ENCODE assay signal across 16 mouse cellular contexts in the genomic region with DNA sequence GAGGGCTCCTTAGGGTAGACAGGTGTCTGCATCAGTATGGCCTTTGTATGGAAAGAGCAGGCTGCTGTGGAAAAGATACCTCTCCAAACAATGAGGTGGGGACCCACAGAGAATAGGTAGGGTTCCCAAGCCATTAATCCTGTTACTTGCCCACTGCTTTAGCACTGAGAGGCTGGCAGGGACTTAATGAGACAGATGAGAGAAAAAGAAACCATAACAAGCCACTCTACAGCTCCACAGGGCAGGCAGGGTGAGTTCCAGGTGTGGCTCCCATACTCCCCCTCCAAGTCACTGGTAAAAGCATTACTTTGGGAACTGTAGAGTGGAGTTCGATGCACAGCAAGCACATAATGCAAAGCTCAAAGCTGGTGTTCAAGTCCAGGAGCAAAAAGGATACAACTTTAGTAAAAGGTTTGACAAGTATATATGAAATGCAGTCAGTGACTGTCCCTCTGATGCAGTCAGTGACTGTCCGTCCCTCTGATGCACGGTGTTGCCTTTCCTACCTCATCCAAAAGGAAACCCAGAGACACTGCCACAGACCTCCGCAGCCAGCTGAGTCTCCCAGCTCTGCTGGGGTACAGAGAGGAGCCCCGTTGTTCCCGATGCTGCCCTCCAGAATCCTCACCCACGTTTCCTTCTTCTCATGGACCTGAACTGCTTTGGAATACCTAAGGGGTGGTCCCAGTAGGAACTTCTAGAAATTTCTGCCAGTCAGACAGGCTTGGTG. TPM values are rescaled to one million over a fixed set of nuclear protein-coding genes. Genes with fewer than 3 reads are reported as not detected.
A peak's percentile ranks its signal among the peaks of the same experiment; 100 is the strongest.
DNase-seq lines count a peak whose midpoint lies in the region; ATAC-seq and TF ChIP-seq lines count a peak whose summit lies in the region.
"Had no signal": no experiment of that assay in that cellular context is flagged by ENCODE, and none has a peak within 500 bp of the region (broad histone marks: within the 10 kb centered on the region; RNA-seq: fewer than 3 reads in every experiment).

No protein-coding gene starts in this region.

- no peak for TF ChIP-seq EP300 in liver, postnatal 0 days (IDR thresholded peaks at IDR 0.05; ENCODE audit: low read depth)

- peak; percentile 5 for DNase-seq in embryo, embryonic 10.5 days (ENCODE audit: low spot score)
- DNase-seq in embryo, embryonic 9.5 days (ENCODE audit: extremely low spot score) = no peak
- DNase-seq in cerebellum, adult 9-11 months = no peak
- no peak for DNase-seq in layer of hippocampus, postnatal 10 days (ENCODE audit: low spot score in 2 of 2)
- no peak for DNase-seq in liver, postnatal 0 days
- DNase-seq: cerebellum, adult 8-10 months; gastrocnemius, postnatal 25 days; retina, postnatal 1 day had no signal

- WGBS in embryonic facial prominence, embryonic 13.5 days = 10% methylated on average over 7 of the region's 7 CpGs
- WGBS in hindbrain, embryonic 12.5 days = 14% methylated on average over 7 of the region's 7 CpGs
- WGBS in midbrain, embryonic 15.5 days = 15% methylated on average over 7 of the region's 7 CpGs
- WGBS in liver, postnatal 0 days (ENCODE audit: insufficient replicate concordance) = 9% methylated on average over 7 of the region's 7 CpGs

- peaks cover 23% of the 10 kb centered on the region for H3K4me1 ChIP-seq in embryonic facial prominence, embryonic 13.5 days
- H3K4me1 ChIP-seq in hindbrain, embryonic 12.5 days = peaks cover 82% of the 10 kb centered on the region
- peaks cover 81% of the 10 kb centered on the region for H3K4me1 ChIP-seq in midbrain, embryonic 15.5 days
- H3K4me1 ChIP-seq in liver, postnatal 0 days (ENCODE audit: insufficient read depth) = peaks cover 11% of the 10 kb centered on the region; the same call in 1 of the 2 replicates

- no peaks in the 10 kb centered on the region for H3K9me3 ChIP-seq in embryonic facial prominence, embryonic 13.5 days
- no peaks in the 10 kb centered on the region for H3K9me3 ChIP-seq in hindbrain, embryonic 12.5 days (replicated peaks)
- no peaks in the 10 kb centered on the region for H3K9me3 ChIP-seq in midbrain, embryonic 15.5 days
- H3K9me3 ChIP-seq in liver, postnatal 0 days (ENCODE audit: low read length) = no peaks in the 10 kb centered on the region

- peaks cover 94% of the 10 kb centered on the region for H3K27me3 ChIP-seq in embryonic facial prominence, embryonic 13.5 days
- H3K27me3 ChIP-seq in hindbrain, embryonic 12.5 days = peaks cover 14% of the 10 kb centered on the region
- H3K27me3 ChIP-seq in midbrain, embryonic 15.5 days (replicated peaks) = no peaks in the 10 kb centered on the region
- peaks cover 95% of the 10 kb centered on the region for H3K27me3 ChIP-seq in liver, postnatal 0 days (ENCODE audit: insufficient read depth, low read length)

- ATAC-seq in embryonic facial prominence, embryonic 13.5 days (ENCODE audit: insufficient number of reproducible peaks, insufficient read depth, low FRiP score, low TSS enrichment, low read depth) = no peak
- ATAC-seq in hindbrain, embryonic 12.5 days (ENCODE audit: low FRiP score) = no peak
- no peak for ATAC-seq in midbrain, embryonic 15.5 days (replicated peaks)
- no peak for ATAC-seq in liver, postnatal 0 days
- ATAC-seq: intestine, postnatal 0 days; lung, postnatal 0 days had no signal

- no peak for TF ChIP-seq CTCF in liver, postnatal 0 days (IDR thresholded peaks at IDR 0.05; ENCODE audit: low read depth)

- no peaks in the 10 kb centered on the region for H3K36me3 ChIP-seq in embryonic facial prominence, embryonic 13.5 days
- H3K36me3 ChIP-seq in hindbrain, embryonic 12.5 days = no peaks in the 10 kb centered on the region
- no peaks in the 10 kb centered on the region for H3K36me3 ChIP-seq in midbrain, embryonic 15.5 days (replicated peaks)
- no peaks in the 10 kb centered on the region for H3K36me3 ChIP-seq in liver, postnatal 0 days (replicated peaks; ENCODE audit: insufficient read depth, low read length)

- H3K27ac ChIP-seq in embryonic facial prominence, embryonic 13.5 days = 0 out of 2 replicates have a peak overlapping the region, but pooled peaks have one; percentile 13
- H3K27ac ChIP-seq in hindbrain, embryonic 12.5 days = peak overlapping the region; percentile 64
- peak overlapping the region; percentile 45; the same call in 1 of the 2 replicates for H3K27ac ChIP-seq in midbrain, embryonic 15.5 days
- no peak overlapping the region for H3K27ac ChIP-seq in liver, postnatal 0 days (ENCODE audit: low read depth)

- H3K9ac ChIP-seq in embryonic facial prominence, embryonic 13.5 days = no peak overlapping the region; the same call in 1 of the 2 replicates
- peak overlapping the region; percentile 47 for H3K9ac ChIP-seq in hindbrain, embryonic 12.5 days
- 0 out of 2 replicates have a peak overlapping the region, but pooled peaks have one; percentile 8 for H3K9ac ChIP-seq in midbrain, embryonic 15.5 days
- H3K9ac ChIP-seq in liver, postnatal 0 days (replicated peaks) = no peak overlapping the region

- peak overlapping the region; percentile 78 for H3K4me2 ChIP-seq in embryonic facial prominence, embryonic 13.5 days
- H3K4me2 ChIP-seq in hindbrain, embryonic 12.5 days (replicated peaks) = peak overlapping the region; percentile 62
- H3K4me2 ChIP-seq in midbrain, embryonic 15.5 days = peak overlapping the region; percentile 69
- H3K4me2 ChIP-seq in liver, postnatal 0 days (ENCODE audit: low read depth, low read length) = no peak overlapping the region

- no peak overlapping the region for H3K4me3 ChIP-seq in embryonic facial prominence, embryonic 13.5 days
- peak overlapping the region; percentile 59 for H3K4me3 ChIP-seq in hindbrain, embryonic 12.5 days
- peak overlapping the region; percentile 2; the same call in 1 of the 2 replicates for H3K4me3 ChIP-seq in midbrain, embryonic 15.5 days
- no peak overlapping the region for H3K4me3 ChIP-seq in liver, postnatal 0 days (ENCODE audit: low read depth, low read length)
- H3K4me3 ChIP-seq: erythroblast, embryonic 14.5 days had no signal

RNA-seq across cellular contexts. Expression of gene Pou3f3, which starts 14.0 kb away (rescaled TPM):
- polyA plus RNA-seq in embryonic facial prominence, embryonic 13.5 days (2015; fragmentation: Nextera tagmentation; extraction: Ambion mirVana) = 11.4 and 13.4 TPM in 2 replicates
- polyA plus RNA-seq in hindbrain, embryonic 12.5 days (2016; fragmentation: Nextera tagmentation; extraction: Ambion mirVana) = 28.8 and 29.2 TPM in 2 replicates
- 19.0 and 21.3 TPM in 2 replicates for polyA plus RNA-seq in midbrain, embryonic 15.5 days (2015; fragmentation: Nextera tagmentation; extraction: Ambion mirVana)
- total RNA-seq in layer of hippocampus, postnatal 10 days (2021) = 10 to 100 TPM; 60.7 to 69.3 TPM
- not detected in 2 replicates for polyA plus RNA-seq in liver, postnatal 0 days (2015; fragmentation: Nextera tagmentation; extraction: Ambion mirVana)
- total RNA-seq: gastrocnemius, postnatal 25 days; liver, adult 2 months had no signal
- polyA plus RNA-seq: erythroblast, embryonic 14.5 days; heart, embryonic 14.5 days; liver, adult 2 months had no signal

Comparison
In these comparisons a context has a peak if more than half of its experiments do, and no peak if none do; other contexts are left out.
1. H3K4me3 ChIP-seq: peak in hindbrain, embryonic 12.5 days (single experiment) and midbrain, embryonic 15.5 days (single experiment); none in embryonic facial prominence, embryonic 13.5 days (single experiment) and liver, postnatal 0 days (single experiment).
2. H3K9ac ChIP-seq: peak in hindbrain, embryonic 12.5 days (single experiment) and midbrain, embryonic 15.5 days (single experiment); none in embryonic facial prominence, embryonic 13.5 days (single experiment) and liver, postnatal 0 days (single experiment).
3. RNA of gene Pou3f3, which starts 14.0 kb away (polyA plus RNA-seq): 28.8 to 29.2 TPM in hindbrain, embryonic 12.5 days, 19.0 to 21.3 TPM in midbrain, embryonic 15.5 days and 11.4 to 13.4 TPM in embryonic facial prominence, embryonic 13.5 days; not detected in liver, postnatal 0 days; every median in the first group is over 10 times any median in the second.